Mouse (Mus musculus) midbrain, embryonic 15.5 days (tissue): ENCODE measurements around the gene Olfr448. TPM values are rescaled to one million over a fixed set of nuclear protein-coding genes. Genes with fewer than 3 reads are reported as not detected.

Experiments
- ATAC-seq: fragments of 200-750 bp; cut with Nextera tagmentation; replicated peaks from 2 replicates; pipeline ENCODE4 v1.8.0; 2017; ENCODE audit warnings: moderate TSS enrichment
- H3K27ac ChIP-seq: fragments of 300-500 bp; sonication (generic); 2 replicates; pipeline ENCODE4 v1.5.1; 2015; ENCODE audit warnings: mild to moderate bottlenecking, inconsistent platforms
- H3K27me3 ChIP-seq: fragments of 300-500 bp; sonication (generic); replicated peaks from 2 replicates; pipeline ENCODE4 v1.6.1; 2015; ENCODE audit warnings: inconsistent platforms
- H3K36me3 ChIP-seq: fragments of 300-500 bp; sonication (generic); replicated peaks from 2 replicates; pipeline ENCODE4 v1.6.1; 2015; ENCODE audit warnings: inconsistent platforms
- H3K4me1 ChIP-seq: fragments of 300-500 bp; sonication (generic); 2 replicates; pipeline ENCODE4 v1.6.1; 2015; ENCODE audit warnings: inconsistent platforms
- H3K4me2 ChIP-seq: fragments of 300-500 bp; sonication (generic); 2 replicates; pipeline ENCODE4 v1.6.1; 2015; ENCODE audit warnings: inconsistent platforms, mild to moderate bottlenecking, moderate library complexity
- H3K4me3 ChIP-seq: fragments of 300-500 bp; sonication (generic); 2 replicates; pipeline ENCODE4 v1.5.1; 2015; ENCODE audit warnings: mild to moderate bottlenecking, inconsistent platforms
- H3K9ac ChIP-seq: fragments of 300-500 bp; sonication (generic); 2 replicates; pipeline ENCODE4 v1.6.1; 2015; ENCODE audit warnings: mild to moderate bottlenecking, inconsistent platforms
- H3K9me3 ChIP-seq: fragments of 300-500 bp; sonication (generic); 2 replicates; pipeline ENCODE4 v1.6.1; 2016; ENCODE audit warnings: inconsistent platforms
- WGBS: fragments of 180-500 bp; shearing (Covaris S2); methylation state at CpG from one replicate; pipeline ENCODE4 v1.1.7; 2015; ENCODE audit warnings: mixed read lengths; 5-methylcytosine and 5-hydroxymethylcytosine counted together
- polyA plus RNA-seq: library from polyadenylated mRNA; unstranded; fragments of >200 nt; fragmentation: Nextera tagmentation; extraction: Ambion mirVana; gene quantifications from 2 replicates; pipeline ENCODE4 v1.2.1, GENCODE M21; 2015

Olfr448 gene
- polyA plus RNA-seq, result not detected in 2 replicates

DNA sequence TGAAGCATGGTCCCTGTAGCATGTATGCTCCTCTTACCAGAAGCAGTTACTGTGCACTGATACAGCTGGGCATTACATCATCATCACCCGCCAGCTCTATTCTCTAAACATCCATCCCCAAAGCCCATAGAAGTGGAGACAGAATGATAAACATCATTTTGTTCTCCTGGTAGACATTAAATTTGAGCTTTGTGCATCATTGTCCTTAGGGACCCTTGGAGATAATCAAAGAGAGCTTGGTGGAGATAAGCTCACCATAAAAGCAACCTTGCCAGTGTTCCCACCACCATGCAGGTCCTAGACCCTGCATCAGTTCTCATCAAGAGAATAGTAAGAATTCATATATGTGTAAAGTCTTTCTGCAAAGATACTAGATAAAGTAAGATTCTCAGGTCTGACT, at the start of gene Olfr448:
Gene Olfr448, plus strand, starts transcription at position 301 of the 400 bp plus-strand sequence.
- Histone ChIP-seq H3K27me3 (no peaks in the 10 kb centered on the region), H3K4me2 (no peak within 1 kb of the TSS), H3K27ac (no peak within 1 kb of the TSS), H3K4me1 (no peaks in the 10 kb centered on the region), H3K9me3 (no peaks in the 10 kb centered on the region), H3K36me3 (no peaks in the 10 kb centered on the region), H3K9ac (no peak within 1 kb of the TSS), H3K4me3 (no peak within 1 kb of the TSS)
- ATAC-seq, result no peak
- 86% methylated on average over 1 of the region's 1 CpGs for WGBS

DNA sequence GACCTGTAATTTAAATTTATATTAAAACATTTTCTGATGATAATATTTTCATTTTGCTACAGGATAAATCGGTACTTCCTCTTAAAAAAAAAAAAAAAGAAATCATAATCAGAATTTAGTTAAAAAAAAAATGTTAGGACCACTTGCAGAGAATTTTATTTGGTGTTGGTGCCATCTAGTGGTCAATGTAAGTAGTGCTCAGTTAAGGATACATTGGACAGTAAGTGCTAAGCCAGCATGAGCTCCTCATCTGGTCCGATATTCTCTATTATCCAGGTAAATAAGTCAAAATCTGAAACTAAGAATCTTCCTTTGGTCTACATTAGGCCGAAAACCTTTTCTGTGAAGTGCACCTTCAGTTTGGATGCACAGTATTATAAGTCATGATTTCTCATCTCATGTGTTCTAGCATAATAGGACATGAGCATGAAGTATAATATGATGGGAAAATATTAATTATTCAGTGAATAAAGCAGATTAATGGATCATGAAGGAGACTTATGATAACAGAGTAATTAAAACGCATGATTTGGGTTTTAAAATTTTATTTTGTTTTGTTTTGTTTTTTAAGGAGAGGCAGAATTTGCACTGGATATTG, 29.9 kb upstream of the Olfr448 start:
- no peaks in the 10 kb centered on the region for H3K9me3 ChIP-seq
- no peak overlapping the region for H3K4me3 ChIP-seq
- H3K4me1 ChIP-seq, result no peaks in the 10 kb centered on the region
- H3K9ac ChIP-seq, result no peak overlapping the region
- ATAC-seq, result peak; percentile 72
- H3K27me3 ChIP-seq, result no peaks in the 10 kb centered on the region
- no peaks in the 10 kb centered on the region for H3K36me3 ChIP-seq
- no peak overlapping the region for H3K27ac ChIP-seq
- 15% methylated on average over 4 of the region's 4 CpGs for WGBS
- H3K4me2 ChIP-seq, result no peak overlapping the region

DNA sequence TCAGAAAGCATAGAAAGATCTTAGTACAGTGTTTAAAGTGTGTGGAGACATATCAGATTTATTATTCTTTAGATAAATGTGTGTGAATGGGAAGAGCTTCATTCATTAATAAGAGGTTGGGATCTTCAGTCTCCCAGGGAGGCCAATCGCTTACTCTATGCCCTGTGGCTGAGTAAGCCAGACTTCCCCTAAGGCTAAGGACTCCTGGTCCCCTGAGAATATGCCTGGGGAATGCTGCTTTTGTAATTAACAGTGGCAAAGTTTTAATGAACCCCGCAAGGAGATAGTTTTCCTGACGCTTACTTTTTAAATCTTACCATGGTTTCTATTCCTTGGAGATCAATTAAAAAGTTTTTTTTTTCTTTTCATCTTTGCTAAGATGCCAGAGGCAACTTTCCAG, 20.5 kb upstream of the Olfr448 start:
- Histone ChIP-seq H3K9me3 (no peaks in the 10 kb centered on the region), H3K4me1 (no peaks in the 10 kb centered on the region), H3K4me3 (no peak overlapping the region), H3K4me2 (no peak overlapping the region), H3K9ac (no peak overlapping the region), H3K36me3 (no peaks in the 10 kb centered on the region), H3K27ac (no peak overlapping the region), H3K27me3 (no peaks in the 10 kb centered on the region)
- ATAC-seq, result peak; percentile 67
- 55% methylated on average over 3 of the region's 3 CpGs for WGBS

DNA sequence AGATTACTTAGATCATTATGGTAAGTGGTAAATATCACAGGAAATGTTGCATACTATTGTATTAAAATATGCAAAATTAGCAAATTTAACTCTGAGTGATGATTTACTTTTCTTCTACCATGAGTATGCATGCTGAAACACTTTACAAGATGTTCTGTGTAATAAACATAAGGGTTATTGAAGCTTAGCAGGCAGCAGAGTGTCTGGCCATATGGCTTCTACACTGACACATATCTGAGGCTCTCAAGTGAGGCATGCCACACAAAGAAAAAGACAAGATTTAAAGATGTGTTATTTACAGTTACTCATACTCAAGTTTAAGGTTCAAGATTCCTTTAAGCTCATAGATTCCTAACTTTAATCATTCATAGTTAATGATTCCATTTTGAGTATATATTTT, 13.9 kb upstream of the Olfr448 start:
- Histone ChIP-seq H3K4me2 (no peak overlapping the region), H3K9ac (no peak overlapping the region), H3K27ac (no peak overlapping the region), H3K4me1 (no peaks in the 10 kb centered on the region), H3K4me3 (no peak overlapping the region), H3K9me3 (no peaks in the 10 kb centered on the region), H3K36me3 (no peaks in the 10 kb centered on the region), H3K27me3 (no peaks in the 10 kb centered on the region)
- no peak for ATAC-seq

DNA sequence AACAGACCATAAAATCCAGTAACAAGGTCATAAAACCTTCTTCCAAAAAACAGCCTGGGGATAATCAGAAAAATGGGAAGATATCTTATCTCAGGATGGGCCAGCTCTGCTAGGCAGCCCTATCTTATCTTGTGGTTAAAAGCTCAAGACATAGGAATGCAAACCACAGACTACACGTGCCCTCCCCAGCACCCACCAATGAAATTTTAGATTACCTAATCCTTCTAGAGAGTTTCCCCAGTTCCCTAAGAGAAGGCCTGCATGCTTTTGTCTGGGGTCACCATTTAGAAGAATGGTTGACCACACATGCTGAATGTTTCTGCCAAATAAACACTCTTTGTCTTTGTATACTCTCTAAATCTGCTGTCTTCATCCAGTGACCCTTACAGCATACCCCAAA, 10.1 kb downstream of the Olfr448 start:
- Histone ChIP-seq H3K27ac (no peak overlapping the region), H3K4me2 (no peak overlapping the region), H3K4me3 (no peak overlapping the region), H3K27me3 (no peaks in the 10 kb centered on the region), H3K4me1 (no peaks in the 10 kb centered on the region), H3K36me3 (no peaks in the 10 kb centered on the region), H3K9me3 (no peaks in the 10 kb centered on the region), H3K9ac (no peak overlapping the region)
- ATAC-seq, result no peak
- 29% methylated on average over 1 of the region's 1 CpGs for WGBS

DNA sequence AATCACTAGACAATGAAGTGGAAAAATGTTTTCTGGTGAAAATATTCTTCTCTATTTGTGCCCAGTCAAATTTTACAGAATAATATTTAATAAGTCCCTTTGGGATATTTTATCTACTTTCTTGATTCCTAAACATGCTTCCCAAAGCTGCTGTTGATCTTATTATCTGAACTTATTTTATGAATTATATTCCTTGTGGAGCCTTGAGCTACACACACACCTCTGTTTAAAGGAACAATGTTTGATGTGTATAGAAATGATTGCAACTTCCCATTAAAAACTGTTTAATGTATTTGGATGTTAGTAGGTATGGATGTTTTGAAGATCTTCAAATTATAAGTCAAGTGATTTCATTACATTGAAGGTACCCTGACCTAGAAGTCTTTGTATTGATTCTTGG, 18.3 kb downstream of the Olfr448 start, which contains the start of gene Olfr447:
Gene Olfr447, plus strand, starts transcription at position 301 of the 400 bp plus-strand sequence.
- ATAC-seq, result no peak
- H3K27ac ChIP-seq, result no peak within 1 kb of the TSS
- no peaks in the 10 kb centered on the region for H3K27me3 ChIP-seq
- no peak within 1 kb of the TSS for H3K9ac ChIP-seq
- no peak within 1 kb of the TSS for H3K4me3 ChIP-seq
- no peaks in the 10 kb centered on the region for H3K9me3 ChIP-seq
- H3K4me1 ChIP-seq, result no peaks in the 10 kb centered on the region
- H3K4me2 ChIP-seq, result no peak within 1 kb of the TSS
- H3K36me3 ChIP-seq, result no peaks in the 10 kb centered on the region

DNA sequence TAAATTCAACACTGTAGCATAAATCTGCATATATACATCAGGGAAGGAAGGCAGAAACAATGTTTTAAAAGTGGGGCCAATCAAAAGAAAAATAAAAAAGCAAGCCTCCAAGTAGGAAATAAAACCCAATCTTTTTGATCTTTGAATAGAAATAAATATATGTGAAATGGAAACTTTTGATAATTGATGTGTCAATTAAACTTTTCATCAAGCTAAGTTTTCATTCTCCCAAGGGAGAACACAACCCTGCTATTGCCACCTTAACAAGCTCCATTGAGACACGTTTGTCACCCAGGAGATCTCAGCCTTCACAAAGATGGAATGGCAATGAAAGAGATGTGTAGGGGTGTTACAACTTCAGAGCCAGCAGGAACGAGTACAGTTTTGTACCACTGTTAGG, 30.8 kb downstream of the Olfr448 start, which contains the start of gene Olfr446:
Gene Olfr446, plus strand, starts transcription at position 301 of the 400 bp plus-strand sequence.
- H3K27me3 ChIP-seq, result no peaks in the 10 kb centered on the region
- H3K4me2 ChIP-seq, result no peak within 1 kb of the TSS
- WGBS, result 74% methylated on average over 2 of the region's 2 CpGs
- H3K4me1 ChIP-seq, result no peaks in the 10 kb centered on the region
- ATAC-seq, result no peak
- no peaks in the 10 kb centered on the region for H3K9me3 ChIP-seq
- no peak within 1 kb of the TSS for H3K4me3 ChIP-seq
- no peak within 1 kb of the TSS for H3K9ac ChIP-seq
- no peaks in the 10 kb centered on the region for H3K36me3 ChIP-seq
- no peak within 1 kb of the TSS for H3K27ac ChIP-seq

Other genes with a start within 250 kb of the Olfr448 start
- 1.4 and 1.6 TPM in 2 replicates for gene Tcaf2, start 245.2 kb upstream of the Olfr448 start, polyA plus RNA-seq
- gene Tcaf1, start 180.4 kb upstream of the Olfr448 start, polyA plus RNA-seq, result 237 and 249 TPM in 2 replicates
- gene Olfr453, start 151.1 kb upstream of the Olfr448 start, polyA plus RNA-seq, result not detected in 2 replicates
- gene Olfr38, start 134.0 kb upstream of the Olfr448 start, polyA plus RNA-seq, result not detected in 2 replicates
- not detected in 2 replicates for gene Olfr452, start 105.3 kb upstream of the Olfr448 start, polyA plus RNA-seq
- gene Olfr450, start 78.5 kb upstream of the Olfr448 start, polyA plus RNA-seq, result not detected in 2 replicates
- gene Olfr449, start 56.1 kb upstream of the Olfr448 start, polyA plus RNA-seq, result not detected in 2 replicates
- not detected in 2 replicates for gene Olfr447, start 18.4 kb downstream of the Olfr448 start, polyA plus RNA-seq
- not detected in 2 replicates for gene Olfr446, start 30.9 kb downstream of the Olfr448 start, polyA plus RNA-seq
- gene Olfr444, start 58.6 kb downstream of the Olfr448 start, polyA plus RNA-seq, result not detected in 2 replicates
- gene Olfr441, start 215.9 kb downstream of the Olfr448 start, polyA plus RNA-seq, result not detected in 2 replicates